Mouse (Mus musculus) spleen, postnatal 14 days (tissue): ENCODE results near the gene Crtc3.

Experiments used
- DNase-seq, 2 experiments: peaks; one replicate each; pipeline ENCODE4 v3.0.0; 2021 to 2022; ENCODE audit warnings: low spot score in 2 of 2

Gene Crtc3

DNA sequence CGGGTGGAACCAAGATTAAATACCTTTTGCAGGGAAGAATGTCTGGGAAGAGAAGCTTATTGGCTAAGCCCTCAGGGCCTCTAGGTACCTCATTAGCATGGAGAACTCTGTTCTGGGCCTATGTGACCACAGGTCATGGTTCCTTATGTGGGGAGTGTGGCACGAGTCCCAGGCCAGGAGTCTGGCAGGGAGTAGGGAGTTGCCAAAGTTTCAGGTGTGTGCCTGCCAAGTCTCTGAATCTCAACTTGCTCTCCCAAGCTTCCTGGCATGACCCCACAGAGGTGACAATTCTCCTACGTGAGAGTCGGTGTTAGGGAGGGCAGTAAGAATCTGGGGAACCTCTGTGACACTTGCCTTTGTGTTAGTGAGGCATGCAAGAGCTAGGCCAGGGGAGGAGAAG is 131.5 kb downstream of the Crtc3 start:
- no peak for DNase-seq

DNA sequence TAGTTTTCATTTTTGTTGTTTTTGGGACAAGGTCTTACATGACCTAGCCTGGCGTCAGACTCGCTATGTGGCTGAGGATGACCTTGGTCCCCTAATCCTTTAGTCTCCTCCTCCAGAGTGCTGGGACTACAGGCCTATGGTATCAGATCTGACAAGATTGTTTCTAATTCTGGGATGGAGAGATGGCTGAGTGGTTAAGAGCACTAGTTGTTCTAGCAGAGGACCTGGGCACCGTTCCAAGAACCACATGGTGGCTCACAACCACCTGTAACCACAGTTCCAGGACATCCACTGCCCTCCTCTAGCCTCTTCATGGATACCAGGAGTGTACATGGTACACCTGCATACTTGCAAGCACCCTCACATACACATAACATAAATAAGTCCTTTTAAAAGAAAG is 132.5 kb downstream of the Crtc3 start:
- DNase-seq: no peak

DNA sequence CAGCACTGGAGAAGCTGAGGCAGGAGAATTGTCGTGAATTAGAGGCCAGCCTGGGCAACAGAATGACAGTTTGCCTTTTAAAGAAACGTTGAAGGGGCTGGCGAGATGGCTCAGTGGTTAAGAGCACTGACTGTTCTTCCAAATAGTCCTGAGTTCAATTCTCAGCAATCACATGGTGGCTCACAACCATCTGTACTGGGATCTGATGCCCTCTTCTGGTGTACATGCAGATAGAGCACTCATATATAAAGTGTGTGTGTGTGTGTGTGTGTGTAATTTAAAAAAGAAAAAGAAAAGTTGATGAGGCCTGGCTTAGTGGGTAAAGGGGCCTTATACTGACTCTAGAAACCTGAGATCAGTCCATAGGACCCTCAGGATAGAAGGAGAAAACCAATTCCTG is 133.5 kb downstream of the Crtc3 start:
- DNase-seq: no peak

DNA sequence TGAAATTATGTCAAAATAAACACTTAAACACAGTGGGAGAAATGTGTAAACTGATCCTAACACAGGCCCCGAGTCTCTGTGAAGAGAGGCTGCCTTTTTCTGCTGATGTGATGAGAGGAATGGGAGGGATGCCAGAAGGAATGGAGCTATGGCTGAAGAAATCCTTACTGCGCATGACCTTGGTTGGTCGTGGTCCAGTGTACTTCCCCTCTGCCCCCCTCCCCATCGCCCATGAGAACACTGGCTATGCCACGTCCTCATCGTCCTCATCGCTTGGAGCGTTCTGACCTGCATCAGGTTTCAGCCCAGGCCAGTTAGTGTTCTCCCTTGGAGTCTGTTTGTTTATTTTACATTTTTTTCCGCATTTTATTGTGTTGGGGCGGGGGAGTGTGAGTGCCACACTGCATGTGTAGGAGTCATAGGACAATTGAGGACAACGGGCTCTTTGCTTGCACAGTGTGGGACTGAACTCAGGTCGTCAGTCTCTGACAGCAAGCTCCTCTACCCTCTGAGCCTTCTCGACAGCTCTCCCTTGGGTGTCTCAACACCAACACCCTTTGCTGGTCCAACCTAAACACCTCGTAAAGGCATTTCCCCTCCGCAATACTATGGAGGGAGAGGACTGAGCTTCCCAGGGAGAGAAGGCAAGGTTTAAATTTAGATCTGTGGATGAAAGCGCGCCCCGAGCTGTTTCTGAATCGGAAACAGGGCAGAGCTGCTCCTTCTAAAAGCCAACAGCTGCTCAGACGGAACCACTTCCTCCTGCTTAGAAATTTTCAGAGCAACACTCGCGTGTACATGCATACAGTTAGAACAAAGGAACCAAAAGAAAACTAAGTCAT is 134.3 kb downstream of the Crtc3 start:
- peak in 1 of 2 experiments; percentile 14 for DNase-seq

DNA sequence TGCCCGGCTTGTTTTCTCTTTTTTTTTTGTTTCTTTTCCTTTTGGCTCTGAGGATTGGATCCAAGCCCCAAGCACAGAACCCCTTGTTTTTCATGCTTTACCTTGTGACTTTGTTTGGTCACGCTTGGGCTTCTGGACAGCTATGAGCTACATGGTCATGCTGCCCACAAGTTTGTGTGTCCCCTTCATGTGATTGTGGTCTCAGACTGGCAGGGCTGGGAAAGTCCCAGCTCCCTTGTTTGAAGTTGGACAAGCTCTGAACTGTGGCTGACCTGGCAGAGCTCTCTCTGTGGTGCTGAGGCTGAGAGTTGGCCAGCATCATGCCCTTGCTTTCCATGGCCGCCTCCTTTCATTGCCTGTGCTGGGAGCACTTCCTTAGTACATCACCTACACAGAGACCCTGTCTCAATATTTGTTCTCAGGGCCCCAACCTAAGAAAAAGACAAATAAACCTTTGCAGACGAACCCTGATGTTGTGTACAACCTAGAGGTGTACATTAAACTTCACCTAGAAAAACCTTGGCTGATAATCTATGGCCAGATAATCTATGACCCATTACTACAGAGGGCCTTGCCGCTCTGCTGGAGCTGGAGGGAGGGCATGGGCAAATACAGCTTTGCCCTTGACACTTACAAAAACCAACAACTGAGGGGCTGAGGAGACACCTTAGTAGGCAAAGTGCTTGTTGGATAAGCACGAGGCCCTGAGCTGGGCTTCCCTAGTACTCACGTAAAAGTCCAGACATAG is 140.0 kb downstream of the Crtc3 start:
- no peak for DNase-seq

DNA sequence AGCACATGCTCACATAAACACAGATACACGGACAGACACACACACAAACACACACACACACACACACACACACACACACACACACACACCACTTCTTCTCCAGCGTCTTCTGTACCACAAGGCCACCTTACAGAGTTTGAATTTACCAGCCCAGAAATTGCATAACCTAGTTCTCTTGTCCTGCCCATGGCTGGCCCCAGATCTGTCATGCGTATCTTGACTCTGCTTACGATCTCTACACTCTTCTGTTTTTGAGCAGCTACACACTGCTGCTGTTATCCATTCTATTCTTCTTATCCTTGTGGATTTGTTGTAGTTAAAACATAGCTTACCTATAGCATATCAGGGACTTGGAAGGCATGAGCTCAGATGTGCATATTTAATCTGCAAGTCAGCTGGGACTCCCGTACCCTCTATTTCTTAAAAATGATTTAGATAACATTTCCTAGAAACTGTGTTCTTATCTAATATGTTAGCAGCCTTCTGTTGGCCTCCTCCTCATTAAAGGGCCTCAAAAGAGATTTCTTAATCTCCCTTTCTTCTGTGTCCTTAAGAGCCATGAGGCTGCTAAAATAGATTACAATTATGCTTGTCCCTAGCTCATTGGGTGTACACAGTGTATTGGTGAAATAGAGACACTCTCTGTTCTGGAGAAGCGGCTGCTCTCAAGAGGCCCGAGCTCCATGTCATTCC is 146.4 kb downstream of the Crtc3 start:
- DNase-seq: no peak

DNA sequence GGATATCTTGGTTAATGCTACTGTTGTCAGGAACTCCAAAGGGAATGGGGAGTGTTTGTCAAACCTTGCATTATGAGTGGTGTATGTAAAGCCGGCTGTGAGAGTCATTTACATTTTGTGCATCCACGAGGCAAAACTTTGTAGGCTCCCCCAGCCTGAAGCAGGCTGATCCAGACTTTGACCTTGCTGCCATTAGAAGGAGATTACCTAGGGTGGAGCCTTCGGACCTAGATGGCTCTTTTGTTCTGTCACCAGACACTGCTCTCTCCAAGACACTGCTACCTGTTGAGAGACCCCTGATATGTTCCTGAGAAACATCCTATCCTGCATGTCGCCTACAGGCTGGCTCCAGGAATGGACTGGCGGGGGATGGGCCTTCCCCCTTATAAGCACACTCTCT is 149.1 kb downstream of the Crtc3 start:
- DNase-seq: no peak
